Mouse (Mus musculus): Measurements from ENCODE around the gene Ppara.

The Ppara gene

GRCm38 (mm10) chr15:85765022-85765421 is 30.2 kb downstream of the Ppara start:
- DNase-seq: no peak

- DNase-seq: no peak
These were observed 31.9 kb downstream of the Ppara start for GRCm38 (mm10) chr15:85766677-85767076.

GRCm38 (mm10) chr15:85768991-85769390 is 34.2 kb downstream of the Ppara start:
- no peak for DNase-seq

- peak; percentile 65 to 85 for DNase-seq
These were observed 36.7 kb downstream of the Ppara start for GRCm38 (mm10) chr15:85771306-85772121.

- peak in 1 of 2 experiments; percentile 71 for DNase-seq
These were observed 37.5 kb downstream of the Ppara start for GRCm38 (mm10) chr15:85772146-85772740.

- no peak for DNase-seq
These were observed 39.6 kb downstream of the Ppara start for GRCm38 (mm10) chr15:85774419-85774818.

- DNase-seq: no peak
These were observed 40.2 kb downstream of the Ppara start for GRCm38 (mm10) chr15:85775001-85775400.

GRCm38 (mm10) chr15:85776241-85776640 is 41.5 kb downstream of the Ppara start:
- no peak for DNase-seq

- DNase-seq: peak; percentile 77 to 90
These were observed 42.0 kb downstream of the Ppara start for GRCm38 (mm10) chr15:85776771-85777170.

GRCm38 (mm10) chr15:85778891-85779290 is 44.1 kb downstream of the Ppara start:
- DNase-seq: peak; percentile 43 to 68

- DNase-seq: peak in 1 of 2 experiments; percentile 44
These were observed 48.4 kb downstream of the Ppara start for GRCm38 (mm10) chr15:85783146-85783545.

GRCm38 (mm10) chr15:85784341-85784740 is 49.6 kb downstream of the Ppara start:
- no peak for DNase-seq

- DNase-seq: no peak
These were observed 51.9 kb downstream of the Ppara start for GRCm38 (mm10) chr15:85786711-85787110.

- no peak for DNase-seq
These were observed 52.7 kb downstream of the Ppara start for GRCm38 (mm10) chr15:85787482-85787881.

- no peak for DNase-seq
These were observed 53.3 kb downstream of the Ppara start for GRCm38 (mm10) chr15:85788051-85788450.

GRCm38 (mm10) chr15:85788633-85789032 is 53.9 kb downstream of the Ppara start:
- peak; percentile 51 to 61 for DNase-seq

- no peak for DNase-seq
These were observed 56.7 kb downstream of the Ppara start for GRCm38 (mm10) chr15:85791449-85791848.

GRCm38 (mm10) chr15:85792819-85793218 is 58.0 kb downstream of the Ppara start:
- DNase-seq: no peak

GRCm38 (mm10) chr15:85795516-85795915 is 60.7 kb downstream of the Ppara start:
- DNase-seq: no peak

GRCm38 (mm10) chr15:85798676-85799075 is 63.9 kb downstream of the Ppara start:
- DNase-seq: no peak

GRCm38 (mm10) chr15:85802931-85803330 is 68.1 kb downstream of the Ppara start:
- DNase-seq: peak; percentile 45 to 73

- DNase-seq: no peak
These were observed 72.1 kb downstream of the Ppara start for GRCm38 (mm10) chr15:85806886-85807285.

GRCm38 (mm10) chr15:85807404-85807803 is 72.6 kb downstream of the Ppara start:
- no peak for DNase-seq

- no peak for DNase-seq
These were observed 73.2 kb downstream of the Ppara start for GRCm38 (mm10) chr15:85808031-85808430.
